ENCODE assay signal across 9 mouse cellular contexts in genomic region chr6:124831199-124831598, GRCm38 (mm10). TPM values are rescaled to one million over a fixed set of nuclear protein-coding genes. Genes with fewer than 3 reads are reported as not detected.
DNase-seq lines count a peak whose midpoint lies in the region; ATAC-seq lines count a peak whose summit lies in the region.
"Not testable (repeated sequence)": the region's sequence is repeated elsewhere in the genome, so short reads cannot be mapped to it uniquely, and the experiment has no call there.
"Had no signal": no experiment of that assay in that cellular context is flagged by ENCODE, and none has a peak within 500 bp of the region (broad histone marks: within the 10 kb centered on the region; RNA-seq: fewer than 3 reads in every experiment).

No protein-coding gene starts in this region.

- H3K27ac ChIP-seq in embryonic facial prominence, embryonic 15.5 days (replicated peaks); heart, embryonic 11.5 days (ENCODE audit: low read depth, low read length); hindbrain, embryonic 13.5 days; kidney, embryonic 16.5 days (ENCODE audit: low read length); liver, embryonic 12.5 days; stomach, embryonic 14.5 days (ENCODE audit: low read length): not testable (repeated sequence)

- H3K4me2 ChIP-seq in embryonic facial prominence, embryonic 15.5 days (replicated peaks) = peak overlapping the region; percentile 95
- H3K4me2 ChIP-seq in heart, embryonic 11.5 days = peak overlapping the region; percentile 68
- peak overlapping the region; percentile 64 for H3K4me2 ChIP-seq in hindbrain, embryonic 13.5 days
- peak overlapping the region; percentile 68 for H3K4me2 ChIP-seq in kidney, embryonic 16.5 days (replicated peaks; ENCODE audit: low read depth, low read length)
- H3K4me2 ChIP-seq in liver, embryonic 12.5 days = peak overlapping the region; percentile 83
- H3K4me2 ChIP-seq in stomach, embryonic 14.5 days (replicated peaks; ENCODE audit: low read depth, low read length) = peak overlapping the region; percentile 54; the same call in 1 of the 2 replicates

- peaks cover 26% of the 10 kb centered on the region for H3K36me3 ChIP-seq in embryonic facial prominence, embryonic 15.5 days
- H3K36me3 ChIP-seq in heart, embryonic 11.5 days (ENCODE audit: control insufficient read depth, insufficient read depth, low read length); hindbrain, embryonic 13.5 days: not testable (repeated sequence)
- peaks cover 21% of the 10 kb centered on the region for H3K36me3 ChIP-seq in kidney, embryonic 16.5 days (ENCODE audit: insufficient read depth, low read length)
- H3K36me3 ChIP-seq in liver, embryonic 12.5 days = peaks cover 61% of the 10 kb centered on the region
- peaks cover 61% of the 10 kb centered on the region for H3K36me3 ChIP-seq in megakaryocyte, embryonic 14.5 days (replicated peaks; ENCODE audit: low read length)
- peaks cover 22% of the 10 kb centered on the region for H3K36me3 ChIP-seq in stomach, embryonic 14.5 days (ENCODE audit: control insufficient read depth, insufficient read depth, low read length)

- H3K9ac ChIP-seq in embryonic facial prominence, embryonic 15.5 days; hindbrain, embryonic 13.5 days; kidney, embryonic 16.5 days (replicated peaks; ENCODE audit: low read length); stomach, embryonic 14.5 days (replicated peaks; ENCODE audit: low read depth, low read length): not testable (repeated sequence)
- H3K9ac ChIP-seq in heart, embryonic 11.5 days (ENCODE audit: low read depth, low read length) = peak overlapping the region; percentile 39; the same call in 1 of the 2 replicates
- H3K9ac ChIP-seq in liver, embryonic 12.5 days = peak overlapping the region; percentile 88

- not testable (repeated sequence) for H3K9me3 ChIP-seq in embryonic facial prominence, embryonic 15.5 days (replicated peaks); heart, embryonic 11.5 days (replicated peaks; ENCODE audit: control insufficient read depth, low read length); hindbrain, embryonic 13.5 days; kidney, embryonic 16.5 days (ENCODE audit: low read length); liver, embryonic 12.5 days (replicated peaks); megakaryocyte, embryonic 14.5 days; stomach, embryonic 14.5 days (ENCODE audit: control insufficient read depth, low read depth, low read length)

- not testable (repeated sequence) for H3K27me3 ChIP-seq in embryonic facial prominence, embryonic 15.5 days; heart, embryonic 11.5 days (ENCODE audit: control insufficient read depth, insufficient read depth, low read length); hindbrain, embryonic 13.5 days; kidney, embryonic 16.5 days (ENCODE audit: insufficient read depth, low read length); liver, embryonic 12.5 days (replicated peaks); megakaryocyte, embryonic 14.5 days (replicated peaks); stomach, embryonic 14.5 days (ENCODE audit: control insufficient read depth, insufficient read depth, low read length)

- peaks cover 30% of the 10 kb centered on the region for H3K4me1 ChIP-seq in embryonic facial prominence, embryonic 15.5 days
- H3K4me1 ChIP-seq in heart, embryonic 11.5 days (ENCODE audit: control insufficient read depth, insufficient read depth, low read length) = peaks cover 17% of the 10 kb centered on the region
- peaks cover 32% of the 10 kb centered on the region for H3K4me1 ChIP-seq in hindbrain, embryonic 13.5 days (replicated peaks)
- H3K4me1 ChIP-seq in kidney, embryonic 16.5 days (ENCODE audit: insufficient read depth, low read length) = peaks cover 22% of the 10 kb centered on the region
- peaks cover 42% of the 10 kb centered on the region for H3K4me1 ChIP-seq in liver, embryonic 12.5 days
- H3K4me1 ChIP-seq in megakaryocyte, embryonic 14.5 days = peaks cover 60% of the 10 kb centered on the region
- not testable (repeated sequence) for H3K4me1 ChIP-seq in stomach, embryonic 14.5 days (ENCODE audit: control insufficient read depth, insufficient read depth, low read length)

- not testable (repeated sequence) for H3K4me3 ChIP-seq in embryonic facial prominence, embryonic 15.5 days (replicated peaks)
- peak overlapping the region; percentile 60 for H3K4me3 ChIP-seq in heart, embryonic 11.5 days (ENCODE audit: low read depth, low read length)
- H3K4me3 ChIP-seq in hindbrain, embryonic 13.5 days = peak overlapping the region; percentile 65; the same call in 1 of the 2 replicates
- H3K4me3 ChIP-seq in kidney, embryonic 16.5 days (ENCODE audit: low read length) = peak overlapping the region; percentile 68
- peak overlapping the region; percentile 86 for H3K4me3 ChIP-seq in liver, embryonic 12.5 days
- peak overlapping the region; percentile 23 for H3K4me3 ChIP-seq in megakaryocyte, embryonic 14.5 days (replicated peaks)
- peak overlapping the region; percentile 69; the same call in 1 of the 2 replicates for H3K4me3 ChIP-seq in stomach, embryonic 14.5 days (ENCODE audit: low read depth, low read length)

- peak; percentile 46 for DNase-seq in ZHBTc4 (ENCODE audit: low read depth, low spot score)

- WGBS in embryonic facial prominence, embryonic 15.5 days = 89% methylated on average over 4 of the region's 4 CpGs
- WGBS in heart, embryonic 11.5 days (ENCODE audit: insufficient replicate concordance) = 93% methylated on average over 4 of the region's 4 CpGs
- WGBS in hindbrain, embryonic 13.5 days = 98% methylated on average over 4 of the region's 4 CpGs
- WGBS in kidney, embryonic 16.5 days = 97% methylated on average over 4 of the region's 4 CpGs
- 89% methylated on average over 4 of the region's 4 CpGs for WGBS in liver, embryonic 12.5 days (ENCODE audit: insufficient replicate concordance)
- WGBS in stomach, embryonic 14.5 days = 93% methylated on average over 4 of the region's 4 CpGs

- not testable (repeated sequence) for ATAC-seq in embryonic facial prominence, embryonic 15.5 days (ENCODE audit: insufficient number of reproducible peaks, low FRiP score, low TSS enrichment, low read depth); heart, embryonic 11.5 days (replicated peaks; ENCODE audit: insufficient number of reproducible peaks, low FRiP score, low TSS enrichment); hindbrain, embryonic 13.5 days (ENCODE audit: low FRiP score); kidney, embryonic 16.5 days (ENCODE audit: low FRiP score, low TSS enrichment); liver, embryonic 12.5 days; stomach, embryonic 14.5 days (ENCODE audit: insufficient number of reproducible peaks, insufficient read depth, low FRiP score, low read depth)

RNA-seq across cellular contexts. Expression of gene Cdca3, which starts 1.9 kb away (rescaled TPM):
- 128 and 138 TPM in 2 replicates for polyA plus RNA-seq in embryonic facial prominence, embryonic 15.5 days (2015; fragmentation: Nextera tagmentation; extraction: Ambion mirVana)
- 137 and 153 TPM in 2 replicates for polyA plus RNA-seq in heart, embryonic 11.5 days (2014; fragmentation: Nextera tagmentation; extraction: Ambion mirVana)
- 42.6 and 51.2 TPM in 2 replicates for polyA plus RNA-seq in hindbrain, embryonic 13.5 days (2015; fragmentation: Nextera tagmentation; extraction: Ambion mirVana)
- polyA plus RNA-seq in kidney, embryonic 16.5 days (2015; fragmentation: Nextera tagmentation; extraction: Ambion mirVana) = 187 and 193 TPM in 2 replicates
- 193 TPM in 2 replicates for polyA plus RNA-seq in liver, embryonic 12.5 days (2016; fragmentation: Nextera tagmentation; extraction: Ambion mirVana)
- 27.2 and 32.4 TPM in 2 replicates for polyA plus RNA-seq in megakaryocyte, embryonic 14.5 days (2012; ENCODE audit: insufficient read depth, low replicate concordance)
- 151 and 163 TPM in 2 replicates for polyA plus RNA-seq in stomach, embryonic 14.5 days (2014; fragmentation: Nextera tagmentation; extraction: Ambion mirVana)

RNA-seq across cellular contexts. Expression of gene Usp5, which starts 1.9 kb away (rescaled TPM):
- 140 and 141 TPM in 2 replicates for polyA plus RNA-seq in embryonic facial prominence, embryonic 15.5 days (2015; fragmentation: Nextera tagmentation; extraction: Ambion mirVana)
- 87.3 and 98.3 TPM in 2 replicates for polyA plus RNA-seq in heart, embryonic 11.5 days (2014; fragmentation: Nextera tagmentation; extraction: Ambion mirVana)
- 189 and 200 TPM in 2 replicates for polyA plus RNA-seq in hindbrain, embryonic 13.5 days (2015; fragmentation: Nextera tagmentation; extraction: Ambion mirVana)
- polyA plus RNA-seq in kidney, embryonic 16.5 days (2015; fragmentation: Nextera tagmentation; extraction: Ambion mirVana) = 174 TPM in 2 replicates
- 87.5 and 94.1 TPM in 2 replicates for polyA plus RNA-seq in liver, embryonic 12.5 days (2016; fragmentation: Nextera tagmentation; extraction: Ambion mirVana)
- 35.1 and 61.7 TPM in 2 replicates for polyA plus RNA-seq in megakaryocyte, embryonic 14.5 days (2012; ENCODE audit: insufficient read depth, low replicate concordance)
- 121 and 123 TPM in 2 replicates for polyA plus RNA-seq in stomach, embryonic 14.5 days (2014; fragmentation: Nextera tagmentation; extraction: Ambion mirVana)

RNA-seq across cellular contexts. Expression of gene Gnb3, which starts 8.9 kb away (rescaled TPM):
- 2.0 and 2.1 TPM in 2 replicates for polyA plus RNA-seq in embryonic facial prominence, embryonic 15.5 days (2015; fragmentation: Nextera tagmentation; extraction: Ambion mirVana)
- polyA plus RNA-seq in heart, embryonic 11.5 days (2014; fragmentation: Nextera tagmentation; extraction: Ambion mirVana) = 5.4 and 6.6 TPM in 2 replicates
- polyA plus RNA-seq in hindbrain, embryonic 13.5 days (2015; fragmentation: Nextera tagmentation; extraction: Ambion mirVana) = 0.78 and 1.3 TPM in 2 replicates
- 1.7 and 1.8 TPM in 2 replicates for polyA plus RNA-seq in kidney, embryonic 16.5 days (2015; fragmentation: Nextera tagmentation; extraction: Ambion mirVana)
- polyA plus RNA-seq in liver, embryonic 12.5 days (2016; fragmentation: Nextera tagmentation; extraction: Ambion mirVana) = 0.29 and 0.43 TPM in 2 replicates
- not detected in 2 replicates for polyA plus RNA-seq in megakaryocyte, embryonic 14.5 days (2012; ENCODE audit: insufficient read depth, low replicate concordance)
- polyA plus RNA-seq in stomach, embryonic 14.5 days (2014; fragmentation: Nextera tagmentation; extraction: Ambion mirVana) = 1.4 and 1.5 TPM in 2 replicates
- polyA plus RNA-seq: C2C12 had no signal

RNA-seq across cellular contexts. Expression of gene Tpi1, which starts 17.1 kb away (rescaled TPM):
- 779 and 809 TPM in 2 replicates for polyA plus RNA-seq in embryonic facial prominence, embryonic 15.5 days (2015; fragmentation: Nextera tagmentation; extraction: Ambion mirVana)
- polyA plus RNA-seq in heart, embryonic 11.5 days (2014; fragmentation: Nextera tagmentation; extraction: Ambion mirVana) = 1,419 and 1,543 TPM in 2 replicates
- 361 and 374 TPM in 2 replicates for polyA plus RNA-seq in hindbrain, embryonic 13.5 days (2015; fragmentation: Nextera tagmentation; extraction: Ambion mirVana)
- polyA plus RNA-seq in kidney, embryonic 16.5 days (2015; fragmentation: Nextera tagmentation; extraction: Ambion mirVana) = 851 and 866 TPM in 2 replicates
- polyA plus RNA-seq in liver, embryonic 12.5 days (2016; fragmentation: Nextera tagmentation; extraction: Ambion mirVana) = 630 and 674 TPM in 2 replicates
- polyA plus RNA-seq in megakaryocyte, embryonic 14.5 days (2012; ENCODE audit: insufficient read depth, low replicate concordance) = 74.5 and 552 TPM in 2 replicates
- polyA plus RNA-seq in stomach, embryonic 14.5 days (2014; fragmentation: Nextera tagmentation; extraction: Ambion mirVana) = 844 and 872 TPM in 2 replicates

RNA-seq across cellular contexts. Expression of gene Spsb2, which starts 22.7 kb away (rescaled TPM):
- 16.4 and 17.5 TPM in 2 replicates for polyA plus RNA-seq in embryonic facial prominence, embryonic 15.5 days (2015; fragmentation: Nextera tagmentation; extraction: Ambion mirVana)
- polyA plus RNA-seq in heart, embryonic 11.5 days (2014; fragmentation: Nextera tagmentation; extraction: Ambion mirVana) = 4.5 and 6.6 TPM in 2 replicates
- polyA plus RNA-seq in hindbrain, embryonic 13.5 days (2015; fragmentation: Nextera tagmentation; extraction: Ambion mirVana) = 7.8 and 8.4 TPM in 2 replicates
- 20.9 and 21.5 TPM in 2 replicates for polyA plus RNA-seq in kidney, embryonic 16.5 days (2015; fragmentation: Nextera tagmentation; extraction: Ambion mirVana)
- 9.9 and 10.8 TPM in 2 replicates for polyA plus RNA-seq in liver, embryonic 12.5 days (2016; fragmentation: Nextera tagmentation; extraction: Ambion mirVana)
- 42.5 and 52.2 TPM in 2 replicates for polyA plus RNA-seq in megakaryocyte, embryonic 14.5 days (2012; ENCODE audit: insufficient read depth, low replicate concordance)
- polyA plus RNA-seq in stomach, embryonic 14.5 days (2014; fragmentation: Nextera tagmentation; extraction: Ambion mirVana) = 7.4 and 8.0 TPM in 2 replicates
